Comparison of ENCODE assay signal across 51 mouse cellular contexts in the genomic region with DNA sequence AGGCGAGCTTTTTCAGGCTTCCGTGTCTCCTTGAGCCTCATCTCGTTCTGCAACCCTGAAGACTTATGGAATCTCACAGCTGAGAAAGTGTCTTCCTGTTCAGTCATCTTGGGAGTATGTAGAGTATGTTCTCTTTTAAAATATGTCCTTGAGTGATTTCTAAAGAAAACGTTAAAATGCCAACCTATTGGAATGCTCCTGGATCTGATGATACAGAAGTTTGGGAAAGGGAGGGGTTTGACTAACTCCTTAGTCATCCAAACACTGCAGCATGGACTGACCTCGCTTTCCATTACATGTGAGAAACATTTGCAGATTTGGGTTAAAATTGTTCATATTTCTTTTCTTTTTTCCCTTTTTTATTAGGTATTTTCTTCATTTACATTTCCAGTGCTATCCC. TPM values are rescaled to one million over a fixed set of nuclear protein-coding genes. Genes with fewer than 3 reads are reported as not detected.
"Had no signal": no experiment of that assay in that cellular context is flagged by ENCODE, and none has a peak within 500 bp of the region (broad histone marks: within the 10 kb centered on the region; RNA-seq: fewer than 3 reads in every experiment).

No protein-coding gene starts in this region.

- DNase-seq: heart, postnatal 10 days; heart, postnatal 14 days; heart, postnatal 4 days; kidney, adult 11 months; kidney, adult 18-20 months; kidney, adult 2 months; kidney, adult 8-10 months; kidney, adult 9 months; kidney, postnatal 10 days; kidney, postnatal 14 days; kidney, postnatal 25 days; kidney, postnatal 36 days; kidney, postnatal 4 days; layer of hippocampus, adult 9-11 months; layer of hippocampus, postnatal 36 days had no signal

- H3K4me2 ChIP-seq: heart, embryonic 11.5 days; heart, embryonic 12.5 days; heart, embryonic 13.5 days; heart, embryonic 15.5 days; hindbrain, embryonic 12.5 days; hindbrain, embryonic 13.5 days; hindbrain, embryonic 14.5 days; hindbrain, embryonic 15.5 days; intestine, embryonic 15.5 days; kidney, embryonic 15.5 days had no signal

- H3K4me3 ChIP-seq: heart, embryonic 10.5 days; heart, embryonic 12.5 days; heart, embryonic 13.5 days; heart, embryonic 15.5 days; hindbrain, embryonic 10.5 days; hindbrain, embryonic 12.5 days; hindbrain, embryonic 13.5 days; hindbrain, embryonic 15.5 days; intestine, embryonic 15.5 days; kidney, embryonic 15.5 days; layer of hippocampus, adult 2 months; left cerebral cortex, adult 2 months had no signal

- ATAC-seq: hindbrain, embryonic 16.5 days; hindbrain, postnatal 0 days; inflammation-experienced regulatory T-cells, adult 6 months; intestine, embryonic 15.5 days; intestine, embryonic 16.5 days; intestine, postnatal 0 days had no signal

- H3K36me3 ChIP-seq: heart, embryonic 10.5 days; heart, embryonic 12.5 days; heart, embryonic 13.5 days; heart, embryonic 15.5 days; hindbrain, embryonic 10.5 days; hindbrain, embryonic 12.5 days; hindbrain, embryonic 13.5 days; hindbrain, embryonic 15.5 days; intestine, embryonic 15.5 days; kidney, embryonic 15.5 days had no signal

- H3K9ac ChIP-seq: heart, embryonic 12.5 days; heart, embryonic 13.5 days; heart, embryonic 15.5 days; hindbrain, embryonic 12.5 days; hindbrain, embryonic 13.5 days; hindbrain, embryonic 14.5 days; hindbrain, embryonic 15.5 days; intestine, embryonic 15.5 days; kidney, embryonic 15.5 days had no signal

- H3K9me3 ChIP-seq: heart, embryonic 10.5 days; heart, embryonic 15.5 days; intestine, embryonic 15.5 days; kidney, embryonic 15.5 days had no signal

- H3K27me3 ChIP-seq: heart, embryonic 12.5 days; heart, embryonic 13.5 days; heart, embryonic 15.5 days; hindbrain, embryonic 12.5 days; hindbrain, embryonic 13.5 days; hindbrain, embryonic 15.5 days; intestine, embryonic 15.5 days; kidney, embryonic 15.5 days had no signal

- H3K4me1 ChIP-seq: heart, embryonic 10.5 days; heart, embryonic 12.5 days; heart, embryonic 13.5 days; heart, embryonic 15.5 days; hindbrain, embryonic 10.5 days; hindbrain, embryonic 12.5 days; hindbrain, embryonic 13.5 days; hindbrain, embryonic 15.5 days; intestine, embryonic 15.5 days; kidney, embryonic 15.5 days had no signal

- H3K27ac ChIP-seq: heart, embryonic 10.5 days; heart, embryonic 13.5 days; heart, embryonic 15.5 days; hindbrain, embryonic 10.5 days; hindbrain, embryonic 12.5 days; hindbrain, embryonic 13.5 days; hindbrain, embryonic 14.5 days; hindbrain, embryonic 15.5 days; hindbrain, postnatal 0 days; intestine, embryonic 15.5 days; kidney, embryonic 15.5 days; kidney, postnatal 0 days; layer of hippocampus, adult 2 months; left cerebral cortex, adult 2 months had no signal

RNA-seq across cellular contexts. Expression of a gene that starts 1.9 kb away (rescaled TPM):
- total RNA-seq: heart, postnatal 10 days; heart, postnatal 14 days; heart, postnatal 25 days; heart, postnatal 4 days; hematopoietic stem cell, adult 5-6 weeks; hindbrain, postnatal 0 days; layer of hippocampus, adult 18-20 months; layer of hippocampus, adult 2 months; layer of hippocampus, adult 8-10 months; layer of hippocampus, postnatal 10 days; layer of hippocampus, postnatal 14 days; layer of hippocampus, postnatal 25 days; layer of hippocampus, postnatal 36 days; left cerebral cortex, adult 18-20 months; left cerebral cortex, adult 2 months had no signal
- polyA plus RNA-seq: heart, embryonic 10.5 days; heart, embryonic 11.5 days; heart, embryonic 12.5 days; heart, embryonic 13.5 days; heart, embryonic 14.5 days; heart, embryonic 15.5 days; heart, embryonic 16.5 days; heart, postnatal 0 days; hindbrain, embryonic 10.5 days; hindbrain, embryonic 11.5 days; hindbrain, embryonic 12.5 days; hindbrain, embryonic 13.5 days; hindbrain, embryonic 14.5 days; hindbrain, embryonic 15.5 days; hindbrain, embryonic 16.5 days; hindbrain, postnatal 0 days; inflammation-experienced regulatory T-cells, adult 6 months; intestine, embryonic 14.5 days; intestine, embryonic 15.5 days; intestine, embryonic 16.5 days; intestine, postnatal 0 days; kidney, embryonic 14.5 days; kidney, embryonic 15.5 days; kidney, embryonic 16.5 days; kidney, postnatal 0 days; large intestine, adult 2 months had no signal

RNA-seq across cellular contexts. Expression of a gene that starts 38.4 kb away (rescaled TPM):
- total RNA-seq: heart, postnatal 10 days; heart, postnatal 14 days; heart, postnatal 25 days; heart, postnatal 4 days; hematopoietic stem cell, adult 5-6 weeks; hindbrain, postnatal 0 days; layer of hippocampus, adult 18-20 months; layer of hippocampus, adult 2 months; layer of hippocampus, adult 8-10 months; layer of hippocampus, postnatal 10 days; layer of hippocampus, postnatal 14 days; layer of hippocampus, postnatal 25 days; layer of hippocampus, postnatal 36 days; left cerebral cortex, adult 18-20 months; left cerebral cortex, adult 2 months had no signal
- polyA plus RNA-seq: heart, embryonic 10.5 days; heart, embryonic 11.5 days; heart, embryonic 12.5 days; heart, embryonic 13.5 days; heart, embryonic 14.5 days; heart, embryonic 15.5 days; heart, embryonic 16.5 days; heart, postnatal 0 days; hindbrain, embryonic 10.5 days; hindbrain, embryonic 11.5 days; hindbrain, embryonic 12.5 days; hindbrain, embryonic 13.5 days; hindbrain, embryonic 14.5 days; hindbrain, embryonic 15.5 days; hindbrain, embryonic 16.5 days; hindbrain, postnatal 0 days; inflammation-experienced regulatory T-cells, adult 6 months; intestine, embryonic 14.5 days; intestine, embryonic 15.5 days; intestine, embryonic 16.5 days; intestine, postnatal 0 days; kidney, adult 2 months; kidney, embryonic 14.5 days; kidney, embryonic 15.5 days; kidney, embryonic 16.5 days; kidney, postnatal 0 days; large intestine, adult 2 months had no signal
